8 mouse cellular contexts compared by ENCODE assay signal in the genomic region with DNA sequence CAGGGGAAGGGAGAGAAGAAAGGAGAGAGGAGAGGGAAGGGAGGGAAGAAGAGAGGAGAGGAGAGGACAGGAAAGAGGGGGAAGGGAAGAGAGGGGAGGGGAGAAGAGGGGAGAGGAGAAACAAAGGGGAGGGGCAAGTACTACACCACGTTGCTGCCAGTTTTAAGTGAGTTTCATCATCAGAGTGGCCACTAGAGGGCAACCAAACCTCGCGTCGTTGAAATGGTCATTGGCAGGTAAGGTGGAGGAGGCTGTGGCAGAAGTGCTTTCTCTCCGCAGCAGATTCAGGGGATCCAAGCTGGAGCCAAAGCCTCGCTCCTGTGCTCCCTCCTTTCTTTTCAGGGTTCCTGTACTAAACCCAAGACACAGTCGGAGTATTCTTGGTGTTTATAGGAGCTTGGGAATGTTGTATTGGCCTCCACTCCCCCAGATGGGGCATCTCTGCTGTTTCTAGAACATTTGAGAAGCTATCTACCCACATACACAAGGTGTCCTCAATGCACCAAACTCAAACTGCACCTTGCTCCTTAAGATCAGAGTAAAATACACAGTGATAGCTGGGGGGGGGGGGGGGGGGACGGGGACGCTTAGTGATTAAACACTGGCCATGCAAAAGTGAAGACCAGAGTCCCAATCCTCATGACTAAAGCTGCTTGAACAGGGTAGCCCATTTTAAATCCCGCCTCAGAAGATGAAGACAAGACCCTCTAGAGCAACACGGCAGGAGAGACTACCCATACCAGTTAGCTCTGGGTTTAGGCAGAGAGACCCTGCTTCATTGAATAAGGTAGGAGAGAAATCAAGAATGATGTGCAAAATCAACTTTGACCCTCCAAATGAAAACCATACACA. TPM values are rescaled to one million over a fixed set of nuclear protein-coding genes. Genes with fewer than 3 reads are reported as not detected.
DNase-seq lines count a peak whose midpoint lies in the region.

No protein-coding gene starts in this region.

- H3K4me3 ChIP-seq in megakaryocyte, embryonic 14.5 days (replicated peaks), result peak overlapping the region; percentile 86

- no peaks in the 10 kb centered on the region for H3K9me3 ChIP-seq in megakaryocyte, embryonic 14.5 days

- H3K4me1 ChIP-seq in megakaryocyte, embryonic 14.5 days, result peaks cover 56% of the 10 kb centered on the region

- no peaks in the 10 kb centered on the region for H3K36me3 ChIP-seq in megakaryocyte, embryonic 14.5 days (replicated peaks; ENCODE audit: low read length)

- H3K27me3 ChIP-seq in megakaryocyte, embryonic 14.5 days (replicated peaks), result no peaks in the 10 kb centered on the region

- peak; percentile 81 to 95 for DNase-seq in adrenal gland, adult (ENCODE audit: inconsistent age in 2 of 2, low spot score in 1 of 2)
- peak; percentile 95 for DNase-seq in embryo, embryonic 10 days (ENCODE audit: low spot score)
- DNase-seq in gastrocnemius, postnatal 10 days, result peak; percentile 69
- peak; percentile 94 for DNase-seq in induced T-regulatory cell, adult 2 months (ENCODE audit: low read depth)
- peak; percentile 64 to 68 for DNase-seq in left cerebral cortex, adult 8-10 months (ENCODE audit: low spot score in 2 of 2)
- DNase-seq in right cerebral cortex, adult 2 months (ENCODE audit: low spot score in 2 of 2), result peak; percentile 91 to 92
- DNase-seq in urinary bladder, postnatal 25 days (ENCODE audit: low spot score), result peak; percentile 59

RNA-seq across cellular contexts. Expression of gene Plek2, which starts 11.7 kb away (rescaled TPM):
- under 1 TPM in 1 of 2 experiments, not detected in 1; 0.50 TPM for total RNA-seq in gastrocnemius, postnatal 10 days (2021)
- under 1 TPM in 1 of 4 experiments, not detected in 3; 0.38 TPM for total RNA-seq in left cerebral cortex, adult 8-10 months (2022)
- 0.67 TPM in 1 of 2 replicates, not detected in the other for polyA plus RNA-seq in megakaryocyte, embryonic 14.5 days (2012; ENCODE audit: insufficient read depth, low replicate concordance)

RNA-seq across cellular contexts. Expression of gene Eif2s1, which starts 56.8 kb away (rescaled TPM):
- total RNA-seq in gastrocnemius, postnatal 10 days (2021), result 10 to 100 TPM; 45.9 to 48.7 TPM
- total RNA-seq in left cerebral cortex, adult 8-10 months (2022), result 10 to 100 TPM; 41.5 to 55.3 (median 44.0) TPM
- 0.48 and 13.8 TPM in 2 replicates for polyA plus RNA-seq in megakaryocyte, embryonic 14.5 days (2012; ENCODE audit: insufficient read depth, low replicate concordance)

RNA-seq across cellular contexts. Expression of gene Atp6v1d, which starts 57.0 kb away (rescaled TPM):
- total RNA-seq in gastrocnemius, postnatal 10 days (2021), result 10 to 100 TPM; 44.2 to 48.0 TPM
- total RNA-seq in left cerebral cortex, adult 8-10 months (2022), result 100 to 1,000 TPM; 280 to 292 (median 289) TPM
- 0.60 and 8.3 TPM in 2 replicates for polyA plus RNA-seq in megakaryocyte, embryonic 14.5 days (2012; ENCODE audit: insufficient read depth, low replicate concordance)

Comparison
In these comparisons a context has a peak if more than half of its experiments do, and no peak if none do; other contexts are left out.
1. Peak in every context shown above with its lines: DNase-seq and H3K4me3 ChIP-seq.
2. RNA of gene Atp6v1d, which starts 57.0 kb away (total RNA-seq): 280 to 292 TPM in left cerebral cortex, adult 8-10 months; 44.2 to 48.0 TPM in gastrocnemius, postnatal 10 days; every median in the first group is over 4 times any median in the second.